Mouse (Mus musculus): Measurements from ENCODE around the gene Mpzl2. TPM values are rescaled to one million over a fixed set of nuclear protein-coding genes. Genes with fewer than 3 reads are reported as not detected.

Gene Mpzl2
- polyA plus RNA-seq, 1 experiment from 2014 or later = 13.3 TPM

- no peak for ATAC-seq (ENCODE audit: low read depth)
Measured at GRCm38 (mm10) chr9:45084556-45084955, 45.0 kb downstream of the Mpzl2 start.

DNA sequence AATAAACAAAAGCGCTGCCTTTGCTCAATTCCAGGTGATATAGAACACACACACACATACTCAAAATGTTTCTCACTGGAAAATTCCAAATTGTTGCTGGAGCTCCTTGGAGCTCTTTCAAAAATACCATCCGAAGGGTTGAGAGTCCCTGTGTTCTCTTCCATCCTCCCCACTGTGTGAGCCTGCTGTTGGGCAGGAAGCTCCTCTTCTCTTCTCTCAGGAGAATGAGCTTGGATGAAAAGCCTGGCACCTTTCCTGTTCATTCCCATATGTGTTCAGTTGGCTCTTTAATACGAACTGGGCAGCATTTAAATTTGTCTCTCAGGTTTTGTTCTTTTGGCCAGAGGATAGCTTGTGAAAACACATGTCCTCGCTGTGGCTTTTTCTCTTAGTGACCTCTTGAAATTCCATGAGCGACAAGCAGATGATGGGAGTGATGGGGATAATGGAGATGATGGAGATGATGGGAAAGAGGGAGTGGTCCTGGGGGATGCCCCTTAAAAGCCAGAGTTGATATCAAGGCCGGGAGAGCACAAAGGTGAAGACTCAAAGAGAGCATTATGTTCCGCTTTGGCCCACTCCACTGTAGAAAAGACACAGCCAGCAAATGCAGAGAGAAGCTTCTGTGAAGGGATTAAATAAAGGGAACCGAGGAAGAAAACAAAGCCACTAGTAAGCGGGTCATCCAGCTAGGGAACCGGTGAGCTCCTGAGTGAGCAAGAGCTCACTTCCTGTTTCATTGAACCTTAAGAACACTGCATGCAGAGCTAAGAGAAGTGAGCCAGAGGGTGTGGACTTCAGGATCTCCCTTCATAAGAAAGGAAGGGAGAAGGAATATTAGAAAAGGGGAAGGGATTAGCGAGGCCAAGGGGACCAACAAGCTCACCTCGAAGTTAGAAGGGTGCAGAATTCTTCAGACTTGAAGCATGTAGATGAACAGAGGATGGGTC lies 46.4 kb downstream of the Mpzl2 start:
- DNase-seq (ENCODE audit: low spot score) = no peak
- H3K36me3 ChIP-seq (ENCODE audit: control insufficient read depth, insufficient read depth, low read length) = no peaks in the 10 kb centered on the region
- H3K4me2 ChIP-seq (ENCODE audit: low read depth, low read length) = no peak overlapping the region
- H3K9ac ChIP-seq (ENCODE audit: low read depth, low read length) = no peak overlapping the region
- peaks cover 3% of the 10 kb centered on the region; the same call in 1 of the 2 replicates for H3K27me3 ChIP-seq (replicated peaks; ENCODE audit: control insufficient read depth, insufficient read depth, low read length)
- no peaks in the 10 kb centered on the region for H3K4me1 ChIP-seq (ENCODE audit: control insufficient read depth, insufficient read depth, low read length)
- no peak overlapping the region for H3K4me3 ChIP-seq (ENCODE audit: low read depth, low read length)
- H3K27ac ChIP-seq (replicated peaks; ENCODE audit: low read depth, low read length) = no peak overlapping the region
- no peaks in the 10 kb centered on the region for H3K9me3 ChIP-seq (ENCODE audit: control insufficient read depth, low read length)
- WGBS = 74% methylated on average over 12 of the region's 12 CpGs
- ATAC-seq (ENCODE audit: low read depth) = no peak

More at GRCm38 (mm10) chr9:45084556-45084955, 45.0 kb downstream of the Mpzl2 start:
- Histone ChIP-seq H3K27me3 (replicated peaks; ENCODE audit: control insufficient read depth, insufficient read depth, low read length) (peaks cover 3% of the 10 kb centered on the region; the same call in 1 of the 2 replicates), H3K9me3 (ENCODE audit: control insufficient read depth, low read length) (no peaks in the 10 kb centered on the region), H3K4me1 (ENCODE audit: control insufficient read depth, insufficient read depth, low read length) (no peaks in the 10 kb centered on the region), H3K27ac (replicated peaks; ENCODE audit: low read depth, low read length) (no peak overlapping the region), H3K4me3 (ENCODE audit: low read depth, low read length) (no peak overlapping the region), H3K36me3 (ENCODE audit: control insufficient read depth, insufficient read depth, low read length) (no peaks in the 10 kb centered on the region), H3K4me2 (ENCODE audit: low read depth, low read length) (no peak overlapping the region), H3K9ac (ENCODE audit: low read depth, low read length) (no peak overlapping the region)
- DNase-seq (ENCODE audit: low spot score) = no peak
- 65% methylated on average over 5 of the region's 5 CpGs for WGBS

- H3K4me1 ChIP-seq (ENCODE audit: control insufficient read depth, insufficient read depth, low read length) = no peaks in the 10 kb centered on the region
- no peak overlapping the region for H3K4me2 ChIP-seq (ENCODE audit: low read depth, low read length)
- H3K9ac ChIP-seq (ENCODE audit: low read depth, low read length) = no peak overlapping the region
- H3K4me3 ChIP-seq (ENCODE audit: low read depth, low read length) = no peak overlapping the region
- no peaks in the 10 kb centered on the region for H3K9me3 ChIP-seq (ENCODE audit: control insufficient read depth, low read length)
- DNase-seq (ENCODE audit: low spot score) (no peak), ATAC-seq (ENCODE audit: low read depth) (no peak)
- H3K27ac ChIP-seq (replicated peaks; ENCODE audit: low read depth, low read length) = no peak overlapping the region
- H3K27me3 ChIP-seq (replicated peaks; ENCODE audit: control insufficient read depth, insufficient read depth, low read length) = 0 out of 2 replicates have a peak, but pooled peaks cover 3% of the 10 kb centered on the region
- H3K36me3 ChIP-seq (ENCODE audit: control insufficient read depth, insufficient read depth, low read length) = no peaks in the 10 kb centered on the region
Measured at GRCm38 (mm10) chr9:45088040-45088439, 48.4 kb downstream of the Mpzl2 start.

DNA sequence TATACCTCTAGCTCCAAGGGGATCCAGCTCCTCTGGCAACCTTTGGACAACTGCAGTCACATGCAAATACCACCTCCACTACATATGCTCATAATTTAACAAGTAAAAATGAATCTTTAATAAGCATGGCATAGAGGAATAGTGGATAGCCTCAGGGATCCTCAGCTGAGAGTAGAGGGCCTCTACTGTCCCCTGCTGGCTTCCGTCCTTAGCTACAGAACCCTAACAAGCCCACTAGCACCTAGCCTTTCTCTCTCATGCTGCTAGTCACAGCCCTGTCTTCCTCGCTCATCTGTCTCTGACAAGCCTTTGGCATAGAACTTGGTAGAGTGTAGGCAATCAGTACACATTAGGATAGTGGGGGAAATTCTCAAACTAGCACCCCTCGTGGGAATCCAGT lies 51.2 kb downstream of the Mpzl2 start:
- no peak for ATAC-seq (ENCODE audit: low read depth)
- no peak for DNase-seq (ENCODE audit: low spot score)
- Histone ChIP-seq H3K4me2 (ENCODE audit: low read depth, low read length) (no peak overlapping the region), H3K4me3 (ENCODE audit: low read depth, low read length) (no peak overlapping the region), H3K9ac (ENCODE audit: low read depth, low read length) (no peak overlapping the region), H3K9me3 (ENCODE audit: control insufficient read depth, low read length) (no peaks in the 10 kb centered on the region), H3K4me1 (ENCODE audit: control insufficient read depth, insufficient read depth, low read length) (no peaks in the 10 kb centered on the region), H3K27ac (replicated peaks; ENCODE audit: low read depth, low read length) (no peak overlapping the region), H3K27me3 (replicated peaks; ENCODE audit: control insufficient read depth, insufficient read depth, low read length) (no peaks in the 10 kb centered on the region), H3K36me3 (ENCODE audit: control insufficient read depth, insufficient read depth, low read length) (no peaks in the 10 kb centered on the region)
- WGBS = 58% methylated on average over 3 of the region's 3 CpGs

GRCm38 (mm10) chr9:45092641-45093040 lies 53.0 kb downstream of the Mpzl2 start:
- Histone ChIP-seq H3K27ac (replicated peaks; ENCODE audit: low read depth, low read length) (no peak overlapping the region), H3K9me3 (ENCODE audit: control insufficient read depth, low read length) (no peaks in the 10 kb centered on the region), H3K4me2 (ENCODE audit: low read depth, low read length) (no peak overlapping the region), H3K27me3 (replicated peaks; ENCODE audit: control insufficient read depth, insufficient read depth, low read length) (no peaks in the 10 kb centered on the region), H3K36me3 (ENCODE audit: control insufficient read depth, insufficient read depth, low read length) (no peaks in the 10 kb centered on the region), H3K4me1 (ENCODE audit: control insufficient read depth, insufficient read depth, low read length) (no peaks in the 10 kb centered on the region), H3K4me3 (ENCODE audit: low read depth, low read length) (no peak overlapping the region), H3K9ac (ENCODE audit: low read depth, low read length) (no peak overlapping the region)
- DNase-seq (ENCODE audit: low spot score) (no peak), ATAC-seq (ENCODE audit: low read depth) (no peak)
- WGBS = 58% methylated on average over 4 of the region's 4 CpGs

GRCm38 (mm10) chr9:45095149-45095937 lies 55.7 kb downstream of the Mpzl2 start:
- H3K4me2 ChIP-seq (ENCODE audit: low read depth, low read length) = no peak overlapping the region
- no peak for ATAC-seq (ENCODE audit: low read depth)
- H3K9ac ChIP-seq (ENCODE audit: low read depth, low read length) = no peak overlapping the region
- H3K4me3 ChIP-seq (ENCODE audit: low read depth, low read length) = no peak overlapping the region
- H3K9me3 ChIP-seq (ENCODE audit: control insufficient read depth, low read length) = no peaks in the 10 kb centered on the region
- H3K27ac ChIP-seq (replicated peaks; ENCODE audit: low read depth, low read length) = no peak overlapping the region
- H3K4me1 ChIP-seq (ENCODE audit: control insufficient read depth, insufficient read depth, low read length) = no peaks in the 10 kb centered on the region
- H3K36me3 ChIP-seq (ENCODE audit: control insufficient read depth, insufficient read depth, low read length) = no peaks in the 10 kb centered on the region
- DNase-seq (ENCODE audit: low spot score) = no peak
- 63% methylated on average over 6 of the region's 6 CpGs for WGBS
- H3K27me3 ChIP-seq (replicated peaks; ENCODE audit: control insufficient read depth, insufficient read depth, low read length) = no peaks in the 10 kb centered on the region

DNA sequence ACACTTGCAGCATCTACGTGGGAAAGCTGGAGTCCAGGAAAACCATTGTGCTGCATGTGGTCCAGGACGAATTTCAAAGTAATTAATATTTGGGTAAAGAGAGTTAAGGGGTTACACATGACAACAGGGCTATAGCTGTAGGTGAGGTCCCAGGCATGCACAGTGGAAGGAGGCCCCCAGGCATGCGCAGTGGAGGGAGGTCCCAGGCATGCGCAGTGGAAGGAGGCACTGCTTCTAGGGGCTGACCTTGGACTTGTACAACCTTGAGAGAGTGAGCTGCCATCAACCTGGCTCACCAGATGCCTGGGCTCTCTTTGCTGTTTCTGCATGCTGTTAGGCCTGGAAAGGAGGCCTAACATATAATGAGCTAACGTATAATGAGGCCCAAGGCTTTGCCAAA lies 58.3 kb downstream of the Mpzl2 start:
- WGBS = 75% methylated on average over 5 of the region's 5 CpGs
- Histone ChIP-seq H3K4me3 (ENCODE audit: low read depth, low read length) (no peak overlapping the region), H3K36me3 (ENCODE audit: control insufficient read depth, insufficient read depth, low read length) (no peaks in the 10 kb centered on the region), H3K27ac (replicated peaks; ENCODE audit: low read depth, low read length) (no peak overlapping the region), H3K9ac (ENCODE audit: low read depth, low read length) (no peak overlapping the region), H3K9me3 (ENCODE audit: control insufficient read depth, low read length) (no peaks in the 10 kb centered on the region), H3K4me1 (ENCODE audit: control insufficient read depth, insufficient read depth, low read length) (no peaks in the 10 kb centered on the region), H3K4me2 (ENCODE audit: low read depth, low read length) (no peak overlapping the region), H3K27me3 (replicated peaks; ENCODE audit: control insufficient read depth, insufficient read depth, low read length) (no peaks in the 10 kb centered on the region)
- ATAC-seq (ENCODE audit: low read depth) (no peak), DNase-seq (ENCODE audit: low spot score) (no peak)

GRCm38 (mm10) chr9:45098426-45098825 lies 58.8 kb downstream of the Mpzl2 start:
- H3K4me3 ChIP-seq (ENCODE audit: low read depth, low read length) = no peak overlapping the region
- no peak overlapping the region for H3K9ac ChIP-seq (ENCODE audit: low read depth, low read length)
- H3K36me3 ChIP-seq (ENCODE audit: control insufficient read depth, insufficient read depth, low read length) = no peaks in the 10 kb centered on the region
- H3K9me3 ChIP-seq (ENCODE audit: control insufficient read depth, low read length) = no peaks in the 10 kb centered on the region
- H3K27me3 ChIP-seq (replicated peaks; ENCODE audit: control insufficient read depth, insufficient read depth, low read length) = no peaks in the 10 kb centered on the region
- DNase-seq (ENCODE audit: low spot score) = no peak
- ATAC-seq (ENCODE audit: low read depth) = no peak
- WGBS = 52% methylated on average over 3 of the region's 3 CpGs
- H3K4me1 ChIP-seq (ENCODE audit: control insufficient read depth, insufficient read depth, low read length) = no peaks in the 10 kb centered on the region
- H3K4me2 ChIP-seq (ENCODE audit: low read depth, low read length) = no peak overlapping the region
- H3K27ac ChIP-seq (replicated peaks; ENCODE audit: low read depth, low read length) = no peak overlapping the region
